Mouse (Mus musculus): ENCODE measurements around the gene Sez6l2.

GRCm38 (mm10) chr7:126932652-126933051 is 17.7 kb upstream of the Sez6l2 start:
- TF ChIP-seq POLR2A (IDR thresholded peaks at IDR 0.05; ENCODE audit: insufficient read depth, low read depth, low read length): no peak
- no peak for TF ChIP-seq CTCF (IDR thresholded peaks at IDR 0.05; ENCODE audit: insufficient read depth, low read depth, low read length)
